Mouse (Mus musculus) adrenal gland, adult 8-10 months (tissue): ENCODE data around the gene Batf3. TPM values are rescaled to one million over a fixed set of nuclear protein-coding genes. Genes with fewer than 3 reads are reported as not detected.
A peak's percentile ranks its signal among the peaks of the same experiment; 100 is the strongest.

ENCODE experiments used
- DNase-seq: peaks from one replicate; pipeline ENCODE4 v3.0.0; 2022
- total RNA-seq, 4 experiments: library from RNA; stranded (reverse); gene quantifications; 2 replicates each; pipeline ENCODE4 v1.2.4; 2022

Batf3 gene
- total RNA-seq, 4 experiments from 2014 or later, result 0.64 to 5.4 (median 2.5) TPM

- no peak for DNase-seq
Observed at GRCm38 (mm10) chr1:191086960-191087359, 10.7 kb upstream of the Batf3 start.

- no peak for DNase-seq
Observed at GRCm38 (mm10) chr1:191087955-191088354, 9.7 kb upstream of the Batf3 start.

- no peak for DNase-seq
Observed at GRCm38 (mm10) chr1:191089355-191089754, 8.3 kb upstream of the Batf3 start.

- DNase-seq, result no peak
Observed at GRCm38 (mm10) chr1:191092050-191092449, 5.6 kb upstream of the Batf3 start.

GRCm38 (mm10) chr1:191093578-191093977 lies 4.1 kb upstream of the Batf3 start:
- DNase-seq, result no peak

GRCm38 (mm10) chr1:191095019-191095418 lies 2.6 kb upstream of the Batf3 start:
- no peak for DNase-seq

GRCm38 (mm10) chr1:191096871-191097681 lies 571 bp upstream of the Batf3 start:
- DNase-seq, result no peak

GRCm38 (mm10) chr1:191099114-191099513 lies 1.5 kb downstream of the Batf3 start:
- DNase-seq, result no peak

GRCm38 (mm10) chr1:191099772-191100291 lies 2.2 kb downstream of the Batf3 start:
- DNase-seq, result no peak

GRCm38 (mm10) chr1:191102730-191103370 lies 5.2 kb downstream of the Batf3 start:
- no peak for DNase-seq

- DNase-seq, result no peak
Observed at GRCm38 (mm10) chr1:191105246-191105645, 7.6 kb downstream of the Batf3 start.

- no peak for DNase-seq
Observed at GRCm38 (mm10) chr1:191107306-191107705, 9.7 kb downstream of the Batf3 start.

GRCm38 (mm10) chr1:191109907-191110306 lies 12.3 kb downstream of the Batf3 start:
- DNase-seq, result no peak

- DNase-seq, result no peak
Observed at GRCm38 (mm10) chr1:191111146-191111545, 13.5 kb downstream of the Batf3 start.

- DNase-seq, result no peak
Observed at GRCm38 (mm10) chr1:191114868-191115267, 17.2 kb downstream of the Batf3 start.

GRCm38 (mm10) chr1:191115514-191116238 lies 18.0 kb downstream of the Batf3 start:
- DNase-seq, result no peak

GRCm38 (mm10) chr1:191122744-191123143 lies 25.1 kb downstream of the Batf3 start:
- DNase-seq, result no peak

- DNase-seq, result no peak
Observed at GRCm38 (mm10) chr1:191123696-191124095, 26.0 kb downstream of the Batf3 start.

GRCm38 (mm10) chr1:191124288-191124687 lies 26.6 kb downstream of the Batf3 start:
- DNase-seq, result no peak

- peak; percentile 21 for DNase-seq
Observed at GRCm38 (mm10) chr1:191125811-191126638, 28.4 kb downstream of the Batf3 start.

GRCm38 (mm10) chr1:191131692-191132091 lies 34.0 kb downstream of the Batf3 start:
- no peak for DNase-seq

- DNase-seq, result no peak
Observed at GRCm38 (mm10) chr1:191132240-191132639, 34.6 kb downstream of the Batf3 start.
